Mouse (Mus musculus) retina, embryonic 14.5 days (tissue): ENCODE measurements around the gene Tomm40l.
A peak's percentile ranks its signal among the peaks of the same experiment; 100 is the strongest.
"Not testable (repeated sequence)": the region's sequence is repeated elsewhere in the genome, so short reads cannot be mapped to it uniquely, and the experiment has no call there.

Experiments
- DNase-seq: peaks from one replicate; pipeline ENCODE4 v3.0.0-alpha.2; 2015; ENCODE audit warnings: low spot score

Gene Tomm40l

DNA sequence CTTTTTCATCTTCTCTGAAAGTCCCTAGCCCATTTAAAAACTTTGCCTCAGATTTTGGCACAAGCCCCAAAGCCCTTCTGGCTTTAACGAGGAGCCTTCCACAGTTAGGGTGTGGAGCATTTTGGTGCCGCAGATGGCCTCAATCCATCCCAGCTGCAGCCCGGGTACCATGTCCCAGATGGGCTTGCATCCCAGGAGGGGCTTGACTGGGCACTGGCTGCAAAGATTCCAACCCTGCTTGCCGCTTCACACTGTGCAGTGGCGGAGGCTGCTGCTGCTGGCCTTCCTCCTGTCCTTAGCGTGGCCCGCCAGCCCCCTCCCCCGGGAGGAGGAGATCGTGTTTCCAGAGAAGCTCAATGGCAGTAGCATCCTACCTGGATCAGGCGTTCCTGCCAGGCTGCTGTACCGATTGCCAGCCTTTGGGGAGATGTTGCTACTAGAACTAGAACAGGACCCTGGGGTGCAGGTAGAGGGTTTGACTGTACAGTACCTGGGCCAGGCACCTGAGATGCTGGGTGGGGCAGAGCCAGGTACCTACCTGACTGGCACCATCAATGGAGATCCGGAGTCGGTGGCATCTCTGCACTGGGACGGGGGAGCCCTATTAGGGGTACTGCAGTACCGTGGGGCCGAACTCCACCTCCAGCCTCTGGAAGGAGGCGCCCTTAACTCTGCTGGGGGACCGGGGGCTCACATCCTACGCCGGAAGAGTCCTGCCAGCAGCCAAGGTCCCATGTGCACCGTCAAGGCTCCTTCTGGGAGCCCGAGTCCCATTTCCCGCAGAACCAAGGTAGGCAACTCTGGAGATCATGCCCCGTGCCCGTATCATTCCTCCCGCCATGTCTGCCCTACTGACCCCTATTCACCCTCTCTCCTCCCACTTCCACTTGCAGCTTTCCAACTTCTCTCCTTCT lies 28.6 kb upstream of the Tomm40l start, which contains the start of gene Ndufs2:
Gene Ndufs2, minus strand, starts transcription at position 709 of the 914 bp plus-strand sequence.
- DNase-seq, result peak; percentile 38

DNA sequence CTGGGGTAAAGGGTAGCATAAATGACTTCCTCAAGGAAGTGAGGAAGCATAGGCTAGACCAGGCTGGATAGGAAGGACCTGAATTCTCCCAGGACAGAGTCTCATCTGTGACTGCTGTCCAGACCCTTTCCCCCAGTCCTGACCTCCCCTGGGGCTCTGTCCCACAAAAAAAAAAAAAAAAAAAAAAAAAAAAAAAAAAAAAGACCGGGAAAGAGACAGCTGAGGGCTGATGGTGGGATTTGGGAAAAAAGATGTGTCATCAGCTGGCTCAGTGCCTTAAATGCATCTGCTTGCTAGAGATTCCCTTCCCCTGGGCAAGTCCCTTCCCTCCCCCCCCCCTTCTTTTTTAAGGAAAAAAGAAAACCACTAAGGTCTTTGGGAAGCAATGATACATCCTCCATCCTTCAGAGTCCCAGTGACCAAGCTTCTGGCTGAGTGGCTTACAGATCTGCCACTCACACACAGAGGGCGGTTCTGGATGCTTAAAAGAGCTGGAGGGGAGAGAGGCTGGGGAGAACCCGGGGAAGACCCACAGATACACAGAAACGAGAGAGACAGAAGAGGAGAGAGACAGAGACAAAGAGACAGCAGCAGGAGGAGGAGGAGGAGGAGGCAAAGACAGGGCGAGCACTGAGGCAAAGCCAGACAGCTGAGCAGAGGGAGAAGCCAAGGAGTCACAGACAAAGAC lies 27.7 kb upstream of the Tomm40l start, which contains the start of gene Adamts4:
Gene Adamts4, plus strand, starts transcription at position 509 of the 688 bp plus-strand sequence.
- DNase-seq, result peak; percentile 67

DNA sequence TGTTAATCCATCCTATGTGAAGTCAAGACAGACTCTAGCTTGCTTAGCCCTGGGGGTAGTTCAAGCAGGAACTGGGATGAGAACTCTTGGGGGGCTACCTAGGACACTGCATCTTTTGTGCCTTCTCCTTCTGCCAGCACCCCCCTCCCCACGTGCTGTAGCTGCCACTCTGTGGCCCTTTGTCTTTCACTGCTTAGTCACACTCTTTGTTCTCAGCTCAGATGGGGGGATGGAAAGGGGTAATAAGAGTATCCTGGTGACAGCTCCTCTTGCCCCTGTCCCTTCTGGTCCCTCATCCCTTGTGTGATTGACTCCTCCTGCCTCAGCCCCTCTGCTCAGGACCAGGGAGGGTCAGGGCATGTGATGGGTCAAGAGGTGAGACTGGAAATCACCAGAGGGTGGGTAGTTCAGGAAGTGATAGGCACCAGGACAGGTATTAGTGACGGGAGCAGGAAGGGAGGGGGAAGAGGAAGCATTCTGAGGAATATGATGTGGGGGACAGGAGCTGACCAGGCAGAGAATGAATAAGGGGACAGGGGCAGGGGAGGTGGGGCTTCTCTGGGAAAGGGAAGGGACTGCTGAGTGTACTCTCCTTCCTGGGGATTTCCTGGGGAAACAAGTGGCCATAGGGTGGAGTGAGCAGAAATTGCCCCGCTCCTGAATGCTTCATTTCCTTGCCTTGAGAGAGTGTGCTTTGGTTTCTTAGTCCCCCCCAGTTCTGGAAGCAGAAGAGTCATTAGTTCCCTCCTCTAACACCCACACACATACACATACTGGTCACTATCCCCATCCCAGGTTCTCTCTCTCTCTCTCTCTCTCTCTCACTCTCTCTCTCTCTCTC lies 26.3 kb upstream of the Tomm40l start:
- DNase-seq, result no peak

DNA sequence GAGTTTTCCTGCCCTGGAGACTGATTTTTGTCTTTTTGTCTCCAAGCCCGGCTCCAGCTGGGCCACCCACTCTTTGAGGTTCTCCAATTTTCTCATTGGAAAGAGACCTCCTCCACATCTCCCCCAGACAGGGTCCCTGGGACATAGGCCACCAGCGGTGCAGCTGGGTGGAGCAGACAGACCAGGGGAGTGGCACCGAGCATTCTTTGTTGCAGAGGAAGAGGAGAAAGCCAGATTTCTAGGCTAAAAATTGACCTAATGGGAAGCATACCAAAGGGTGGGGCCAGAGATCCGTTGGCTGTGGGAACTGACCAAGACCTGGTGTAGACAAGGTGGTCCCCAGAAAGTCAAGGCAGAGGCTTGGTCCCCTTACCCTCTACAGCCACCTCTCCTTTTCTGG lies 25.6 kb upstream of the Tomm40l start:
- no peak for DNase-seq

DNA sequence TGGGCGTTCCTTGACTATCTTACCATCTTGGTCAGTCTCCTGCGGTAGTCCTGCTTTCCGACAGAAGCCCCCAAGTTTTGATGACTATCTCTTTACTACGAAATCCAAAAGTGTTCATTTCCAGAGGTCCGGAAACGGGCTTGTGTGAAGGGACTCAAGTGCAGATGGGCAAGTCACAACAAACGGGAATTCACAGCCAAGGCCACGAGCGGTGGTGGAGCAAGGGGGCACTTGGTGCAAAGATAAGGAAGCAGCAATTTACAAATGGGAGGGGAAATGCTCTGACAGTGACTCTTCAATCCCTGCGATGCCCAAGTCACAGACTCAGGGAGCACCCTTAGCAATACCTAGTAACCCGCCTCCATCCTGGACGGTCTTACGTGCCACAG lies 25.1 kb upstream of the Tomm40l start:
- no peak for DNase-seq

DNA sequence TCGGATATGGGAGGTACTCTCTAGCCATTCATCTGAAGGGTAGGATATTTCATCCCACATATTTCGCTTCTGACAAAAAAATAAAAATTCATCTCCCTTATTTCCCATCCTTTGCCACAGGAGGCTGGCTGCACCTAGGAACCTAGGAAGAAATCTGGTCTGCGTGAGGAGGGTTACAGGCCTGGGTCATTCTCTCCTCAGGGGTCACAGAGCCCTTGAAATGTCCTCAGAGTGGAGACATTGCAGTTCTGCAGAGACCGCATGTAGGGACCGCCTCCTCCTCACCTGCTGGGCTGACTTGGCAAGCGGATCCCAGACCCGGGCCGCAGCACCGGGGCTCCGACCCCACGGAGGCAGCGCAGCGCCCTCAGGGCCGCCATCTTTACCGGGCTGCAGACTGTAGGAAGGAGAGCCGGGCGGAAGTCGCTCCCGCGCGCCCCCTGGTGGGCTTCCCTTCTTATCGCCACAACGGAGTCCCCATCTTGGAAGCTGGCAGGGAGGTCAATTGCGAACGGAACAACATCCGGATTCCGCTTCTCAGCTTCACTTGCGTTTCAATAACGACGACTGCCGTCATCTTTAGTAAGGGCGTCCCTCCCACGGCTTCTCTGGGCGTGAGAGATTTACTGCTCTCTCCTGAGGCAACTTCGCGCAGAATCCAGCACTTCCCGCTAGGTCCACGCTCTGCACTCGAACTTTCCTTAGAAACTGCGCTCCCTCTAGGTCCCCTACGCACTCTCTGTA lies 24.6 kb upstream of the Tomm40l start:
- peak; percentile 100 for DNase-seq

DNA sequence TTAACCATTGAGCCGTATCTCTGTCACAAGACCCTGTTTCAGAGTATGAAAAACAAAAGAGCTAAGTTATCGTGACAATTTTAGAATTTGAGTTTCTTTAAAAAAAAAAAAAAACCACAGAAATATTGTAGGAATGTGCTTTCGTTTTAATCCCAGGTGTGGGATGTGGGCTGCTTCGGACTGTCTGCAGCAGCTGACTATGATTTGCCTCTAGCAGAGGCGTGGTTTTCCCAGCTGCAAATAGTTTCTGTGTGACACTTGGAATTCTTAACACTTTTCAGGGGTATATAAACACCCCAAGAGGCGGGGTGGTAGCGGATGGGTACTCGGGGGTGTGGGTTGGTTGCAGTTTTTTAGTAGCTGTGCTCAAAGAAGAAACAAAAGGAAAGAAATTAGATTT lies 23.0 kb upstream of the Tomm40l start:
- no peak for DNase-seq

DNA sequence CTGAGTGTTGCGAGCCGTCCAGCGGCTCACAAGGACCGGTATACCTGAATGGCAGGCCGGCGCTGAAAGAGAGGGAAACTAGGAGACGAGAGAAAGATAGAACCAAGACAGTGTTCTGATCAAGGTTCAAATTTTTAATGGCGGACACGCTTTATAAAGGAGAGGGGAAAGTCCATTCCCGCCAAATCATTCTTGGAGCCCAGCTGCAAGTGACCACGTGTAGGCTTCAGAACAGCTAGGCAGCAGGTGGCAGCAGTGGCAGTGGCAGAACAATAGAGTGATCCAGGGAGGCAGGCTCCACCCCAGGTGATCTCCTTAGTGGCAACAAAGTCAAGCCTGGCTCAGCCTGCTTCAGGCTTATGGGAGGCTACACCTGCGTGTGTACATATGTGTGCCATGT lies 19.6 kb upstream of the Tomm40l start:
- not testable (repeated sequence) for DNase-seq

DNA sequence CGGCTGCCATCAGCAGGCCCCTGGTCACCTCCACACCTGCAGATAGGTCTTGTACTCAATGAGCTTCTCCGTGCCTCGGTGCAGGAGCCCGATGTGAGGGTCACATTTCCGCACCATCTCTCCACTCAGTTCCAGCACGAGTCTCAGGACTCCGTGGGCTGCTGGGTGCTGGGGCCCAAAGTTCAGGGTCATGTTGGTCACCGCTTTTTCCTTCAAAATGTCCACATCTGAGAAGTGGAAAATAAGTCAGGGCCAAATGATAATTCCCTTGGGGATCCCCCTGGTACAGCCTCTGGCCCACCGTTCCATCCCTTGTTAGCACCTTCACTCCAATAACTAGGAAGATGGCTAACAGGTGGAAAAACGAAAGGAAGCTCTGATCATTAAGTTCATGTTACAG lies 18.6 kb upstream of the Tomm40l start:
- no peak for DNase-seq

DNA sequence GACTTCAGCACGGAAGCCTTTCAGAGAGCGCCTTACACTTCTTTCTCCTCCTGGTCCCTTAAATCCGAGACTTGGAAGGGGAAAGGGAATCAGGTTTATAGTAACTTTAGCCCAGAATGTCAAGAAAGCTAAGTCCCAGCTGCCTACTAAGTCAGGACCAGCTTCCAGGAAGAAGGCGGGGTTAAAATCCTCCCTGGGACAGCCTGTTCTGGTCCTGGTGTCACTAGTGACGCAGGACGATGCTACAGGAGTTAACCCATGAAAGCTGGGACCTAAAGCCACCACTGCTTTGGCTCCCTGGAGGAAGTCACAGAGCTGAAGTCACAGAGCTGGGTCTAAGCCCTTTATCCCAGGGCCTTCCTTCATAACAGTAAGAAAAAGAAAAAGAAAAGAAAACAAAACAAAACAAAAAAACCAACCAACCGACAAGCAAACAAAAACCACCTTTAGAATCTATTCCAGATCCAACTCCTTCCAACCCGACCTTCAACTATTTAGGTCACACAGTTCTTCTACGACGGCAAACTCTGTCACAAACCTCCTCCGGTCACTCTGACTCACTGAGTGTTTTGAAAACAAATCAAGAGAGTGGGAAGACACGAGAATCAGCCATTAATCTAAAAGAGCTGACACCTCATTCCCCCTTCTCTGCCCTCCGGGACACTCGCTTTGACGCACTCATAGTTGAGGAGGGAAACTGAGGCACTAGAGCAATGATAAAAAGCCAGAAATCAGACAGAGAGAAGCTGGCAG lies 17.9 kb upstream of the Tomm40l start:
- no peak for DNase-seq

DNA sequence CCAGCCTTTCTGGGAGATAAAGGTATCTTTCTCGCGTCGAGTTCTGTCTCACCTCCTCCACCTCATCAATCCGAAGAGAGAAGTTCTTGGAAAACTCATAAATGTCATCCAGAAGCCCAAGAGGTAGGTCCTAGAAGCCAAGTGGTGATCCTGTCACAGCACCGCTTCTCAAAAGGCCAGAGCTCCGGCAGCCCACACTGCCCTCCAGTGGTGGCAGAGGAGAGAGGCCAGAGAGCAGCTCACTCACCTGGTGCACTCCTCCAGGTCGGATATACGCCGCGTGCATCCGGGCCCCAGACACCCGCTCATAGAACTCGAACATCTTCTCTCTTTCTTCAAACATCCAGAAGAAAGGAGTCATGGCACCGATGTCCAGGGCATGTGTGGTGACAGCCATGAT lies 16.1 kb upstream of the Tomm40l start:
- peak; percentile 73 for DNase-seq

DNA sequence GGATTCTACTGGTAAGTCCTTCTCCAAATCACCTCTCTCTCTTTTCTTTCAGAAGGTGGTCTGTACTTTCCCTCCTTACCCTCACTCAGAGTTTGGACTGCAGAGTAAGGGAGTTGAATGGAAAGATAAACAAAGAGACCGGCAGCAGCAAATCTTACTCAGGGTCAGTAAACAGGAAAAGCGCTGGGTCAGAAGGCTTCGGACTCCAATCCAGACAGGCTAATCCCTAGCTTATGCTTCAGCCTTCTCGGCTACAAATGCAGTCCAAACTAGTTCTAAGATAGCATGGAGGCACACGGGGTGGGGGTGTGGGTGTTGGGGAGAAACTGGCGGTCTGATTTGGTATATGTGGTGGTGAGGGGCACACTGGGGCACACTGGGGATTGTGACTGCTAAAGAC lies 15.1 kb upstream of the Tomm40l start:
- no peak for DNase-seq

DNA sequence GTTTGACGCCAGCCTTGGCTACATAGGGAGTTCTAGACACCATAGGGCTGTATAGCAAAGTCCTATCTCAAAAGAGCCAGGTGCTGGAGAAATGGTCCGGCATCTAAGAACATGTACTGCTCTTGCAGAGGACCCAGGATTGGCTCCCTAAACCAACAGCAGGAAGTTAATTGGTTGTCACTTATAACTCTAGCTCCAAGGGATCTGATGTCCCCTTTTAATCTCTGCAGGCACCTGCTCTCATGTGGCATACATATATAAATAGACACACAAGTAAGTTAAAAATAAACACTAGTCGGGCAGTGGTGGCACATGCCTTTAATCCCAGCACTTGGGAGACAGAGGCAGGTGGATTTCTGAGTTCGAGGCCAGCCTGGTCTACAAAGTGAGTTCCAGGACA lies 13.5 kb upstream of the Tomm40l start:
- DNase-seq, result no peak

DNA sequence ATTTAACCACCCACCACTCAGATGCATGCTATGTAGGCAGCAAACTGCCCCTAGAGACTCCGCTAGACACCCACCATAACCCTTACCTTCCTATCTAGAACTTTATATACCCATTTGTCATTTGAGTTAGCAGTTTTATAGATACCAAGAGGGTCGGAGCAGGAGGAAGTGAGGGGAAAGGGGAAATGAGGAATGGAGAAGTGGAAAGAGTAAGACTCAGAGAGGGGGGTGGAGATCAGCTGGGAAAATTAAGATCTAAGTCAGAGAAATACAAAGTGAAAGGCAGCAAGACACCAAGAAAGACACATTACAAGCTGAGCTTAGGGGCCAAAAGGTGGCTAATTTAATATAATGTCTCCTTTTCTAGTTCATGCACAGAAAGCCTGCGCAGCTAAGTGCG lies 12.2 kb upstream of the Tomm40l start:
- DNase-seq, result no peak

DNA sequence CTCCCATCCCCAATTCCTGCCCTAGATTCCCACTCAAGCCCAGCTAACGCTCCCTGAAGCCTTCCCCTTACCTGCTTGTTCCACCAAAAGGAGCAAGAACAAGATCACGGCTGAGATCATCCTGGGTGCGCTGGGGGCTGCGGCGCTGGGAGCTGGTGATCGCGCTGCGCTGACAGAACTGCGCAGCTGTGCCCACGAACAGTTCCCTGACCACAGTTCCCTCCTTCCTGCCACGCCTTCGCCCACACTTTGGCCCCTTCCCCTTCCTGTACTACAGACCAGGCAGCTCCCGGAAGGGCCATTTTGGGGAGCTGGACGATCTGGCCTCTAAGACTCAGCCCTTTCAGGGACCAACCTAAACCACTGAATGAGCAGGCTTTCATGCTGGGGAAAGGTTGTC lies 11.8 kb upstream of the Tomm40l start, which contains the start of gene Fcer1g:
Gene Fcer1g, minus strand, starts transcription at position 240 of the 400 bp plus-strand sequence.
- DNase-seq, result no peak

DNA sequence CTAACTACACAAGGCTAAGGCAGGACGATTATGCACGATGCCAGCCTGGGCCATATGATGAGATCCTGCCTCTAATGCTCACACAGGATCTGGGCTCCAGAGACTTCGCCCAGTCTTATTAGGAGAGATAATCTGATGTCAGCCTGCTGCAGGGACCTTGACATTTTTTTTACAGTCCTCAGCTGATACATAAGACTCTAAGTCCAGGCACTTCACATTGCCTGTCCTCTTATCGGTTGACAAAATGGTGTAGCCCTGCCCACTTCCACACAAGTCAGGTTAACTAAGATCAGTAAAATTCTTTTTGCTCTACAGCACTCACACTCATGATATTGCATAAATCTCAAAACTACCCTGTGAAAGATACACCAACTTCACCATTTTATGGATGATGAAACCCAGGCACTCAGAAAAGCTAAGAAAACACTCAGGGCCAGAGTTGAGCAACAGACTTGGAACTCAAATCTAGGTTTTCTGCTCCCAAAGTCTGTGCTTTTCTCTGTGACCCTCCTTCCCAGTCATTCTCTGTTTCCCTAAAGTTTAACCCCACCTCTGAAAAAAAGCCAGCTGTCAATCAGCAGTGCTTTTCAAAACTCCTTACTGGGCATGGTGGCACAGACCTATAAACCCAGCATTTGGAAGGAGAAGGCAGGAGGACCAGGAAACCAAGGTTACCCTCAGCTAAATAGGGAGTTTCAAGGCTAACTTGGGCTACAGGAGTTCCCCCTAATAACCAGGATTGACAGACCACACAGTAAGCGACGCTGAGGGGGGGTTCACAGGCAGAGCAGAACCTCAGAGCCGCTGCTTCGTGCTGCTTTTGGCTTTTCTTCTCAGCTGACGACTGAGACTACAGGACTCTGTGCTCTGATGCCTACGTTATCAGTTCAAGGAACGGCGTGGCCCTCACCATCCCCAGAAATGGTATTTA lies 10.8 kb upstream of the Tomm40l start:
- no peak for DNase-seq

DNA sequence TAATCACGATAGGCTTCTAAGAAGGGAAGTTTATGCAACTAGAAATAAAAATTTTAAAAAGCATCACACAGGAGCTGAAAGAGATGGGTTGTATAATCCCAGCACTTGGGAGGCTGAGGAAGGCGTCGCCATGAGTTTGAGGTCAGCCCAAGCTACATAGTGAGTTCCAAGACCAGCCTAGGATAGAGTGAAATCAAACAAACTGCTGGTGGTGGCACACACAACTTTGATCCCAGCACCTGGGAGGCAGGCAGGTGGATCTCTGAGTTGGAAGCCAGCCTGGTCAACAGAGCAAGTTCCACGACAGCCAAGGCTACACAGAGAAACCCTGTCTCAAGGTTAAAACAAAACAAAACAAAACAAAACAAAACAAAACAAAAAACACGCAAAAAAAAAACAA lies 10.0 kb upstream of the Tomm40l start:
- DNase-seq, result no peak

DNA sequence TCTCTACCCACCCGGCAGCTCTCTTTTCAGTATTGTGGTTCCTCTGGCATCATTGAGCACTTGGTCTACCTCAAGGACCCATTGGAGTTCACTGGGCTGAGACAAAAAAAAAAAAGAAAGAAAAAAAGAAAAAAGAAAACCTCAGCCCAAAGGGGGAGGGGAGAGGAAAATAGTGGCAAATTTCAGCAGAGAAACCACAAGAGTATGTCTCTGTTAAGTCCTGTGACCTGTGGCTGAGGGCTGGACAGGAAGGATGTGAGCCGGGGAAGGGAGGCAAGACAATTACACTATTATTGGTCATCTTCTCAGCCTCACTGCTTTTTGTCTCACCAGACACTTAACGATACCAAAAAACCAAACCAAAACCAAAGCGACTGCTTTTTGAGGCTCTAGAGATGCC lies 9.5 kb upstream of the Tomm40l start:
- DNase-seq, result no peak

DNA sequence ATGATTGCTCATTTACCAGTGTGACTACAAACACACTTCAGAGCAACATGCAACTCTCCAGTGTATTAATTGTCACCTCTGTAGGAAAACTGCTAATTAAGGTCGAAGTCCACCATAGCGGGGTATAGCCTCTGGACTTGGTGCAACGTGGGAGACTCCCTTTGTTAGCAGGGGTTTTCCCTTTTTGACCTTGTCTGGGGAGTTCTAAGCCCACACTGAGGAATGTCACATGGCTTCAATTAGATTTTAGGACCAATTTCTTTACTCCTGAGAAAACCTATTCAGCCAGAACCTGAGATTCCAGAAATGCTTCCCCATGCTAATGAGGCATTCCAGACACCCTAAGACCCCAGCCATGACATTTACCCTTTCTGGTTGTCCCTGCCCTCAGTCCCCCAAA lies 7.9 kb upstream of the Tomm40l start:
- no peak for DNase-seq

DNA sequence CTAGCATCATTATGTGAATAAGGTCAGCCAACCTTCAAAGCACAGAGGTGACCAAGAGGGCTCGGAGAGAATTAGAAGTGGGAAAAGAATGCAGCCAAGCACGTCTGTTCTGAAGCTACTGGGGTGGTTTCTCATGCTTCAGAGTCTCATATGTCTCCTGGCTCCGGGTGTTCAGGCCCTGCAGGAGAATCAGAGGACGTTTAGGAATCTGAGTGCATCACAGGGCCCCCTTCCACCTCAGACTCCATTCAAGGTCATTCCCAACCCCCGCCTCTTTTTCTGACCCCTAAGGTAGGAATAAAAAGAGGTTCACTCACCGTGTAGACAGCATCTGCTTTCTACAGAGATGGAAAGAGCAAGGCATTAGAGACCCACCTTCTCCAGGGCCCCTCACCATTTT lies 7.4 kb upstream of the Tomm40l start:
- DNase-seq, result no peak
